In genomic region chr6:128155935-128156334, GRCm38 (mm10) we compare ENCODE assay signal across 18 mouse cellular contexts.
"Had no signal": no experiment of that assay in that cellular context is flagged by ENCODE, and none has a peak within 500 bp of the region (broad histone marks: within the 10 kb centered on the region; RNA-seq: fewer than 3 reads in every experiment).

No protein-coding gene starts in this region.

- H3K4me2 ChIP-seq: lung, embryonic 15.5 days; midbrain, embryonic 11.5 days; midbrain, embryonic 13.5 days; midbrain, embryonic 15.5 days; neural tube, embryonic 12.5 days; stomach, embryonic 15.5 days had no signal

- H3K27me3 ChIP-seq: lung, embryonic 15.5 days; midbrain, embryonic 13.5 days; midbrain, embryonic 15.5 days; neural tube, embryonic 12.5 days; stomach, embryonic 15.5 days had no signal

- H3K36me3 ChIP-seq: lung, embryonic 15.5 days; midbrain, embryonic 13.5 days; midbrain, embryonic 15.5 days; neural tube, embryonic 12.5 days; stomach, embryonic 15.5 days had no signal

- H3K9ac ChIP-seq: liver, postnatal 0 days; lung, embryonic 15.5 days; midbrain, embryonic 13.5 days; midbrain, embryonic 15.5 days; neural tube, embryonic 12.5 days; stomach, embryonic 15.5 days had no signal

- ATAC-seq: liver, postnatal 0 days; lung, postnatal 0 days; midbrain, embryonic 13.5 days; midbrain, embryonic 15.5 days had no signal

- H3K4me1 ChIP-seq: lung, embryonic 15.5 days; midbrain, embryonic 13.5 days; midbrain, embryonic 15.5 days; neural tube, embryonic 12.5 days; stomach, embryonic 15.5 days had no signal

- DNase-seq: liver, postnatal 0 days; lung, adult 2 months; lung, postnatal 14 days; lung, postnatal 36 days; right cerebral cortex, postnatal 14 days; thymus, adult 2 months; thymus, postnatal 25 days; thymus, postnatal 4 days had no signal

- H3K4me3 ChIP-seq: lung, embryonic 15.5 days; megakaryocyte, embryonic 14.5 days; midbrain, embryonic 13.5 days; midbrain, embryonic 15.5 days; neural tube, embryonic 12.5 days; stomach, embryonic 15.5 days had no signal

- H3K9me3 ChIP-seq: lung, embryonic 15.5 days; midbrain, embryonic 13.5 days; midbrain, embryonic 15.5 days; neural tube, embryonic 12.5 days; stomach, embryonic 15.5 days had no signal

- H3K27ac ChIP-seq: lung, embryonic 15.5 days; macrophage; midbrain, embryonic 13.5 days; midbrain, embryonic 15.5 days; neural tube, embryonic 12.5 days; stomach, embryonic 15.5 days; stomach, postnatal 0 days had no signal
